Mouse (Mus musculus): ENCODE data around the gene Nol9. TPM values are rescaled to one million over a fixed set of nuclear protein-coding genes. Genes with fewer than 3 reads are reported as not detected.

Gene Nol9
- polyA plus RNA-seq (2015; fragmentation: Nextera tagmentation; extraction: Ambion mirVana) = 13.9 and 20.7 TPM in 2 replicates

DNA sequence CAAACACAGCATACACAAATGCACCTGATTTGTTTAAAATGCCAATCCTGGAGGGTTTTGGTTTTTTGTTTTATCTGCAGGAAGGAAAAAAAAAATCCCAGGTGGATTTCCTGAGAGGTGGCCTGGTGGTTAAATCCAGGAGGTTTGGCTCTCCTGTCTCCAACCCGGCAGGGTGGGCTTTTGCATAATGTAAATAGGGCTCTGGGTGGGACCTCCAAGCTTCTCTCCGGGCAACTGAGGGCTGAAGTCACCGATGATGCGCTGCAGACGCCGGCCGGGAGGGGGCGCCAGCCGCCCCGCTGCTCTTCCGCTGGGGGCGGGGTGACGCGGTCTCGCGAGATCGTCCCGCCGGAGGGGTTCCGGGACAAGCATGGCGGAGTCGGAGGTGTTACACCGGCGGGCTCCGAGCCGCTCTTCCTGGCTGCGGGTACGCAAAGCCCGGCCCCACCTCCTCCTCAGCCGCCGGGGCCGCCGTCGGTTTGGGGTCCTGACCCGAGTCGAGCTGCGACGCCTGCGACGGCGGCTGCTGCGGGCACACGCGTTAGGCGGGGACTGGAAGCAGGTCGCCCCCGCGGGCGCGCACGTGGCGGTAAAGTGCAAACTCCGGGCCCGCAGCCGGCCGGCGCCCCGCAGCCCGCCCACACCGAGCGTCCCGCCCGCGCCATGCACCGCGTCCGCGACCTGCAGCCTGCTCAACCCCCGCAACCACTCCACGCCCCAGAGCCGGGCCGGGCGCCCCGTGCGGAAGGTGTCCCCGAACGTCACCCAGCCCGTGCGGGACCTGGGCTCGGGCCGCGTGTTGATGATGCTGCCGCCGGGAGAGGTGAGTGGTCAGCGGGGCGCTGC lies at the start of gene Nol9:
TSS of gene Nol9 (plus strand) at position 337 of the 846 bp plus-strand sequence.
- peak; percentile 86 for ATAC-seq (replicated peaks; ENCODE audit: insufficient number of reproducible peaks, insufficient read depth, low FRiP score, low read depth)
- Histone ChIP-seq H3K27me3 (no peaks in the 10 kb centered on the region), H3K27ac (peak within 1 kb of the TSS; percentile 51; the same call in 1 of the 2 replicates), H3K4me2 (peak within 1 kb of the TSS; percentile 96), H3K4me3 (peak within 1 kb of the TSS; percentile 99), H3K4me1 (replicated peaks) (peaks cover 18% of the 10 kb centered on the region), H3K9ac (peak within 1 kb of the TSS; percentile 92), H3K36me3 (peaks cover 33% of the 10 kb centered on the region), H3K9me3 (replicated peaks) (no peaks in the 10 kb centered on the region)
- WGBS = under 1% methylated on average over 85 of the region's 86 CpGs

DNA sequence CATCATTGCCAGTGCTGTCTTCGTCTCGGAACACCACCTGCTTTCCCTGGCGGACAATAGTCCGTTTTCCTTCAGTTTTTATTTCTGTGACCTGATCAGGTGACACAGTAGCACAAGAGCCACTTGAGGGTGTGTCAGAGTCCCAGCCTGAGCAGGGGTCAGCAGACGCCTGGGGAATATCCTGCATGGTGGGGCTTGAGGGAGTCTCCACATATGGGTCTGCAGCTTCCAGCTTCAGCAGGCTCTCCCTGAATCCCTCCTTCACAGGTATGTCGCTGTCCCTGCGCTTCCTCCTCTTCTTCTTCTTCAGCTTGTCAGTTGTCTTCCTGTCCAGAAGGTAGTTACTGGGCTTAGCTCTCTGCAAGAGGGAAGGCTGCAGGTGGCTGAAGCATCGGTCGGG lies 47.0 kb upstream of the Nol9 start:
- H3K36me3 ChIP-seq = peaks cover 26% of the 10 kb centered on the region
- H3K9ac ChIP-seq = no peak overlapping the region
- H3K9me3 ChIP-seq (replicated peaks) = no peaks in the 10 kb centered on the region
- WGBS = 85% methylated on average over 9 of the region's 9 CpGs
- no peaks in the 10 kb centered on the region for H3K27me3 ChIP-seq
- no peak overlapping the region for H3K27ac ChIP-seq
- peaks cover 37% of the 10 kb centered on the region for H3K4me1 ChIP-seq (replicated peaks)
- no peak overlapping the region for H3K4me2 ChIP-seq
- no peak for ATAC-seq (replicated peaks; ENCODE audit: insufficient number of reproducible peaks, insufficient read depth, low FRiP score, low read depth)
- H3K4me3 ChIP-seq = no peak overlapping the region

DNA sequence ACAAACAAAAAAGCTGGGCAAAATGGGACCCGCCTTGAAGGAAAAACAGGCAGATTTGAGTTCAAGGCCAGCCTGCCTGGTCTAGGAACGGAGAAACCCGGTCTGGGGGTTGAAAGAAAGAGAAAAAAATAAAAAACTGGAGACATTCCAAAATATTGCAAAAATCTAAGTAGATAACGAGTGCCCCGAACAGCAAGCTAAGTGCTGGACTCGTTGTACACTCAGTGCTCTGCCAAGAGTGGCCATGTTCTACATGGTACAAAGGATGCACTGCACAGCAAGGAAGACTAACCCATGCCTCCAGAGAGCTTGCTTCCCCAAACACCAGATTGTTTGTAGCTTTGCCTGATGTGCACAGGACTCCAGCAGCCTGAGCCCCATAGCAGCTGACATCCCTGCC lies 46.1 kb upstream of the Nol9 start:
- H3K36me3 ChIP-seq = peaks cover 26% of the 10 kb centered on the region
- H3K4me2 ChIP-seq = 0 out of 2 replicates have a peak overlapping the region, but pooled peaks have one; percentile 89
- H3K9ac ChIP-seq = no peak overlapping the region
- no peaks in the 10 kb centered on the region for H3K9me3 ChIP-seq (replicated peaks)
- peaks cover 35% of the 10 kb centered on the region for H3K4me1 ChIP-seq (replicated peaks)
- H3K4me3 ChIP-seq = 0 out of 2 replicates have a peak overlapping the region, but pooled peaks have one; percentile 2
- ATAC-seq (replicated peaks; ENCODE audit: insufficient number of reproducible peaks, insufficient read depth, low FRiP score, low read depth) = no peak
- no peak overlapping the region for H3K27ac ChIP-seq
- no peaks in the 10 kb centered on the region for H3K27me3 ChIP-seq
- 60% methylated on average over 6 of the region's 6 CpGs for WGBS

GRCm38 (mm10) chr4:151994228-151995171 lies 44.6 kb upstream of the Nol9 start:
- Histone ChIP-seq H3K4me2 (peak overlapping the region; percentile 89), H3K4me3 (peak overlapping the region; percentile 100), H3K36me3 (peaks cover 26% of the 10 kb centered on the region), H3K9me3 (replicated peaks) (no peaks in the 10 kb centered on the region), H3K27me3 (no peaks in the 10 kb centered on the region), H3K4me1 (replicated peaks) (peaks cover 28% of the 10 kb centered on the region), H3K27ac (peak overlapping the region; percentile 84), H3K9ac (peak overlapping the region; percentile 96)
- WGBS = 3% methylated on average over 61 of the region's 61 CpGs
- ATAC-seq (replicated peaks; ENCODE audit: insufficient number of reproducible peaks, insufficient read depth, low FRiP score, low read depth) = 0 out of 2 replicates have a peak, but pooled peaks have one; percentile 0

DNA sequence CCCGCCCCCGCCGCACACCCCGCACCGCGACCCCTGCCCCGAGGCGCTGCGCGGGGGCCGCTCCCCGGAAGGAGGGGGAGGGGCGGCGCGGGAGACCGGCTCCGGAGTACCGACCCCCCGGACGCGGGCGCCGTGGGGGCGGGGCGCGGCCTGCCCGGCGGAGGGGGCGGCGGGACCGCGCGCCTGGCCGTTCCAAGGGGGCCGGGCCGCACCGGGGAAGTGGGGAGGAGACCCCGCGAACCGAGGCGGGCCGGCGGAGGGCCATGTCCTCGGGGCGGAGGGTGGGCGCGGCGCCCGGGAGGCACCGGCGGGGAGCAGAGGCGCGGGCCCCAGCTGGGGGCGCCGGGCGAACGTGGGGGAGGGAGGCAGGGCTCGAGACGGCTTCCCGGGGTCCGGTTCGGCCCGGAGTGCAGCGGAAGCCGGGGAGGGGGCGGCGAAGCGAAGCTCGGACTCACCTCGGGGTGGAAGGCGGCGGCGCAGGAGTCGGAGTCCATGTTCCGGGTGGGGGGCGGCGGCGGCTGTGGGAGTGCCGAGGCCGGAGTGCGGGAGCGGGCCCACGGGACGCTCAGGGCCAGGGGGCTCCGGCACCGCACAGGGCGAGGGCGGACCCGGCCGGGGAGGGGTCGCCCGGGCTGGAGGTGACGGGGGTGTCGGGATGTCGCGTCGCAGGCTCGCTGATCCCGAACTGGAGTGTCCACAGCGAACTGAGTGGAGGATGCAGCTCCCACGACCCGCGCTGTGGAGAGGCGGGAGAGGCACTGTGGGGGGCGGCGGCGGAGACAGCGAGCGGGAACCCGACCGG lies 43.5 kb upstream of the Nol9 start:
- peak; percentile 24 for ATAC-seq (replicated peaks; ENCODE audit: insufficient number of reproducible peaks, insufficient read depth, low FRiP score, low read depth)
- H3K4me2 ChIP-seq = peak overlapping the region; percentile 89
- WGBS = 1% methylated on average over 75 of the region's 111 CpGs
- peaks cover 21% of the 10 kb centered on the region for H3K36me3 ChIP-seq
- peaks cover 28% of the 10 kb centered on the region for H3K4me1 ChIP-seq (replicated peaks)
- H3K4me3 ChIP-seq = peak overlapping the region; percentile 100
- peak overlapping the region; percentile 84 for H3K27ac ChIP-seq
- H3K9ac ChIP-seq = peak overlapping the region; percentile 96
- H3K27me3 ChIP-seq = no peaks in the 10 kb centered on the region
- no peaks in the 10 kb centered on the region for H3K9me3 ChIP-seq (replicated peaks)

- peak; percentile 94 for ATAC-seq (replicated peaks; ENCODE audit: insufficient number of reproducible peaks, insufficient read depth, low FRiP score, low read depth)
- peaks cover 28% of the 10 kb centered on the region for H3K4me1 ChIP-seq (replicated peaks)
- peaks cover 13% of the 10 kb centered on the region for H3K36me3 ChIP-seq
- H3K9me3 ChIP-seq (replicated peaks) = no peaks in the 10 kb centered on the region
- under 1% methylated on average over 80 of the region's 94 CpGs for WGBS
- H3K4me2 ChIP-seq = peak within 1 kb of the TSS; percentile 89
- H3K4me3 ChIP-seq = peak within 1 kb of the TSS; percentile 100
- H3K27me3 ChIP-seq = no peaks in the 10 kb centered on the region
- peak within 1 kb of the TSS; percentile 96 for H3K9ac ChIP-seq
- peak within 1 kb of the TSS; percentile 94 for H3K27ac ChIP-seq
These were observed 42.8 kb upstream of the Nol9 start, which contains the start of gene Phf13 for GRCm38 (mm10) chr4:151996173-151996950. Gene Phf13 (minus strand): TSS chr4:151996258.

DNA sequence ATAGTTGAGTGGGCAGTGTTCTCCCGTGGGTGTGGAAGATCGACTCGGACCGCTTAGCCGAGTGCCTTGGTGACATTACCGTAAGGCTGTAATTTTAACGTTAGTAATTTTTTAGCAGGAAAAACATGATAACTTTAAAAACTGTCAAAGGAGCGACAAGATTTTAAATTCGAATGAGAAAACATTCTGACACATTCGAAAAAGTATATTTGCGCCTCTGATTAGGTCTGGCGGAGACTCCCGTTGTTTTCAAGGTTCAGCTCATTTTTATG lies 42.2 kb upstream of the Nol9 start:
- H3K9ac ChIP-seq = peak overlapping the region; percentile 91
- H3K36me3 ChIP-seq = peaks cover 7% of the 10 kb centered on the region
- peak overlapping the region; percentile 100 for H3K4me3 ChIP-seq
- peak overlapping the region; percentile 89 for H3K4me2 ChIP-seq
- H3K4me1 ChIP-seq (replicated peaks) = peaks cover 28% of the 10 kb centered on the region
- peak overlapping the region; percentile 94 for H3K27ac ChIP-seq
- WGBS = 2% methylated on average over 13 of the region's 13 CpGs
- H3K27me3 ChIP-seq = no peaks in the 10 kb centered on the region
- no peak for ATAC-seq (replicated peaks; ENCODE audit: insufficient number of reproducible peaks, insufficient read depth, low FRiP score, low read depth)
- H3K9me3 ChIP-seq (replicated peaks) = no peaks in the 10 kb centered on the region

GRCm38 (mm10) chr4:151997701-151998100 lies 41.4 kb upstream of the Nol9 start:
- H3K36me3 ChIP-seq = no peaks in the 10 kb centered on the region; the same call in 1 of the 2 replicates
- peak overlapping the region; percentile 89 for H3K4me2 ChIP-seq
- peaks cover 25% of the 10 kb centered on the region for H3K4me1 ChIP-seq (replicated peaks)
- H3K27me3 ChIP-seq = no peaks in the 10 kb centered on the region
- H3K9ac ChIP-seq = no peak overlapping the region
- ATAC-seq (replicated peaks; ENCODE audit: insufficient number of reproducible peaks, insufficient read depth, low FRiP score, low read depth) = no peak
- WGBS = 55% methylated on average over 3 of the region's 3 CpGs
- H3K4me3 ChIP-seq = peak overlapping the region; percentile 100
- no peak overlapping the region for H3K27ac ChIP-seq
- H3K9me3 ChIP-seq (replicated peaks) = no peaks in the 10 kb centered on the region

DNA sequence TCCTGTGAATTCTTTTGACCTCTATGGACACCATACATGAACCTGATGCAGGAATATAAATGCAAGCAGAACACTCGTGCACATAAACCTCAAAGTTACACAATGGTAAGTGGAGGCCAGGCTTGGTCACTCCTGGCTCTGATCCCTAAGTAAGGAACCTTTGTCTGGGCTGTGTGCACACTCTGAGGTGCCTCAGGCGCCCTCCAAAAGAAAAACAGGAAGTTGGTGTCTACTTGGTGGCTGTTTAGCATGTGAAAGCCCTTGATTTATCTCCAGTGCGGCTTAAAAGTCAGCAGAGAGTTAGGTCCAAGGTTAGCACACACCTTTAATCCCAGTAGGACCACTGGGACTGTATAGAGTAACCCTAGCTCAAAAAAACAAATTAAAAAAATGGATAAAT lies 39.6 kb upstream of the Nol9 start:
- 58% methylated on average over 3 of the region's 3 CpGs for WGBS

GRCm38 (mm10) chr4:152000906-152001305 lies 38.2 kb upstream of the Nol9 start:
- no peak overlapping the region for H3K9ac ChIP-seq
- no peaks in the 10 kb centered on the region for H3K27me3 ChIP-seq
- ATAC-seq (replicated peaks; ENCODE audit: insufficient number of reproducible peaks, insufficient read depth, low FRiP score, low read depth) = no peak
- no peaks in the 10 kb centered on the region for H3K9me3 ChIP-seq (replicated peaks)
- no peak overlapping the region for H3K4me3 ChIP-seq
- 37% methylated on average over 4 of the region's 4 CpGs for WGBS
- H3K27ac ChIP-seq = no peak overlapping the region
- H3K36me3 ChIP-seq = no peaks in the 10 kb centered on the region
- H3K4me2 ChIP-seq = no peak overlapping the region
- H3K4me1 ChIP-seq (replicated peaks) = peaks cover 8% of the 10 kb centered on the region

More for the DNA sequence above, 39.6 kb upstream of the Nol9 start:
- Histone ChIP-seq H3K4me3 (no peak overlapping the region), H3K27ac (no peak overlapping the region), H3K9me3 (replicated peaks) (no peaks in the 10 kb centered on the region), H3K36me3 (no peaks in the 10 kb centered on the region), H3K4me1 (replicated peaks) (peaks cover 10% of the 10 kb centered on the region), H3K9ac (no peak overlapping the region), H3K27me3 (no peaks in the 10 kb centered on the region), H3K4me2 (no peak overlapping the region)
- ATAC-seq (replicated peaks; ENCODE audit: insufficient number of reproducible peaks, insufficient read depth, low FRiP score, low read depth) = no peak

All from heart, embryonic 15.5 days (tissue).